ENCODE assay signal across 10 mouse cellular contexts in the genomic region with DNA sequence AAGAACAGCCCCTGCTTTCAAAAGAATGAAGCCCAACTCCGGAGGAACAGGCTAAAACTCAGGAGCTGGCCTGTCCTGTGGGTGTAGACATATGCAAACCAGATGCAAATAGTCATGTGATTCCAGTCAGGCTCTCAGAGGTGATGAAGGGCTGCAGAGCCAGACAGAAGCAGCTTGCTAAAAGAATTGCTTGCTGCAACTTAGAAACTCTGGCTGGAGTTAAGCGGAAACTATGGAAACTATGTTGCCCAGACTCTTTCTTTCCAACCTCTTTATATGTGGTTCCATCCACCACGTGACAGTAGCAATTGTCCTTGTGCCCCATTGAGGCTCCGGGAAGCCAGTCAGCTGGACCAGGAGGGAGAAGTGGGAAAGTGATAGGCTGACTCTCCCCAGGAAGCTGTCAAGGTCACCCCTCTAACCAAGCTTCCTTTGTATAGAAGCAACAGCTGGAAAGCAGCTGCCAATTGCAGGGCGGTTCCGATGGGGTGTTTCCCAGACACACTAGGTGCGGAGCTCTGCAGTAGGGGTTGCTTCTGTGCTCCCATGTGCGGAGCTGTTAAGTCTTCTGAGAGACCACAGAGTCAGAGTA. TPM values are rescaled to one million over a fixed set of nuclear protein-coding genes. Genes with fewer than 3 reads are reported as not detected.
A peak's percentile ranks its signal among the peaks of the same experiment; 100 is the strongest.
DNase-seq lines count a peak whose midpoint lies in the region; ATAC-seq and TF ChIP-seq lines count a peak whose summit lies in the region.
"Had no signal": no experiment of that assay in that cellular context is flagged by ENCODE, and none has a peak within 500 bp of the region (broad histone marks: within the 10 kb centered on the region; RNA-seq: fewer than 3 reads in every experiment).

No protein-coding gene starts in this region.

- no peaks in the 10 kb centered on the region for H3K36me3 ChIP-seq in heart, embryonic 13.5 days
- no peaks in the 10 kb centered on the region for H3K36me3 ChIP-seq in forebrain, embryonic 16.5 days (ENCODE audit: control insufficient read depth, insufficient read depth)
- H3K36me3 ChIP-seq in kidney, postnatal 0 days (ENCODE audit: insufficient read depth, low read length): no peaks in the 10 kb centered on the region
- no peaks in the 10 kb centered on the region for H3K36me3 ChIP-seq in neural tube, embryonic 11.5 days (ENCODE audit: control insufficient read depth, insufficient read depth, low read length)
- H3K36me3 ChIP-seq: liver, embryonic 13.5 days had no signal

- peak overlapping the region; percentile 92 for H3K27ac ChIP-seq in heart, embryonic 13.5 days (replicated peaks)
- H3K27ac ChIP-seq in forebrain, embryonic 16.5 days (ENCODE audit: low read length): no peak overlapping the region
- H3K27ac ChIP-seq in kidney, postnatal 0 days: peak overlapping the region; percentile 77
- peak overlapping the region; percentile 11; the same call in 1 of the 2 replicates for H3K27ac ChIP-seq in neural tube, embryonic 11.5 days (ENCODE audit: low read depth, low read length)
- H3K27ac ChIP-seq: liver, embryonic 13.5 days had no signal

- TF ChIP-seq CTCF in kidney, postnatal 0 days (IDR thresholded peaks at IDR 0.05; ENCODE audit: low read depth): no peak

- H3K4me1 ChIP-seq in heart, embryonic 13.5 days: peaks cover 25% of the 10 kb centered on the region
- peaks cover 5% of the 10 kb centered on the region; the same call in 1 of the 2 replicates for H3K4me1 ChIP-seq in forebrain, embryonic 16.5 days (replicated peaks; ENCODE audit: control insufficient read depth, insufficient read depth, low read length)
- H3K4me1 ChIP-seq in kidney, postnatal 0 days (replicated peaks; ENCODE audit: insufficient read depth, low read length): no peaks in the 10 kb centered on the region
- peaks cover 10% of the 10 kb centered on the region for H3K4me1 ChIP-seq in neural tube, embryonic 11.5 days (ENCODE audit: control insufficient read depth, insufficient read depth, low read length)
- H3K4me1 ChIP-seq: liver, embryonic 13.5 days had no signal

- 2% methylated on average over 8 of the region's 8 CpGs for WGBS in heart, embryonic 13.5 days
- 13% methylated on average over 8 of the region's 8 CpGs for WGBS in forebrain, embryonic 16.5 days
- WGBS in kidney, postnatal 0 days: 5% methylated on average over 8 of the region's 8 CpGs
- WGBS in neural tube, embryonic 11.5 days: 2% methylated on average over 8 of the region's 8 CpGs

- H3K9ac ChIP-seq in heart, embryonic 13.5 days: peak overlapping the region; percentile 60
- H3K9ac ChIP-seq in forebrain, embryonic 16.5 days (replicated peaks; ENCODE audit: low read depth, low read length): no peak overlapping the region
- 0 out of 2 replicates have a peak overlapping the region, but pooled peaks have one; percentile 2 for H3K9ac ChIP-seq in kidney, postnatal 0 days (ENCODE audit: low read depth, low read length)
- no peak overlapping the region for H3K9ac ChIP-seq in neural tube, embryonic 11.5 days (ENCODE audit: low read length)
- H3K9ac ChIP-seq: liver, embryonic 13.5 days had no signal

- no peak for DNase-seq in heart, adult 9 months (ENCODE audit: low spot score in 2 of 2)
- DNase-seq in kidney, postnatal 0 days (ENCODE audit: low spot score): peak; percentile 87
- peak; percentile 48 for DNase-seq in neural tube, embryonic 11.5 days (ENCODE audit: low spot score)
- DNase-seq in gastrocnemius, postnatal 4 days (ENCODE audit: low spot score in 2 of 2): no peak
- no peak for DNase-seq in urinary bladder, postnatal 36 days (ENCODE audit: low spot score in 2 of 2)
- DNase-seq: liver, embryonic 13.5 days had no signal

- H3K27me3 ChIP-seq in heart, embryonic 13.5 days (replicated peaks): no peaks in the 10 kb centered on the region
- H3K27me3 ChIP-seq in forebrain, embryonic 16.5 days (replicated peaks; ENCODE audit: control insufficient read depth, insufficient read depth, low read length): no peaks in the 10 kb centered on the region
- no peaks in the 10 kb centered on the region for H3K27me3 ChIP-seq in kidney, postnatal 0 days (ENCODE audit: insufficient read depth, low read length)
- H3K27me3 ChIP-seq in neural tube, embryonic 11.5 days (ENCODE audit: control insufficient read depth, insufficient read depth, low read length): no peaks in the 10 kb centered on the region

- peak; percentile 65; the same call in 1 of the 2 replicates for ATAC-seq in heart, embryonic 13.5 days (ENCODE audit: extremely low read depth, insufficient number of reproducible peaks, low FRiP score, low TSS enrichment)
- ATAC-seq in forebrain, embryonic 16.5 days: peak; percentile 52; the same call in 1 of the 2 replicates
- ATAC-seq in kidney, postnatal 0 days (replicated peaks; ENCODE audit: low FRiP score, low read depth): peak; percentile 87
- no peak for ATAC-seq in neural tube, embryonic 11.5 days (ENCODE audit: insufficient read depth, low FRiP score, low TSS enrichment)
- ATAC-seq in megakaryocyte progenitor cell, adult 5-6 weeks (replicated peaks; ENCODE audit: poor library complexity): no peak

- peak overlapping the region; percentile 22 for H3K4me3 ChIP-seq in heart, embryonic 13.5 days
- no peak overlapping the region for H3K4me3 ChIP-seq in forebrain, embryonic 16.5 days (replicated peaks; ENCODE audit: low read length)
- no peak overlapping the region for H3K4me3 ChIP-seq in kidney, postnatal 0 days (replicated peaks; ENCODE audit: low read depth, low read length)
- no peak overlapping the region for H3K4me3 ChIP-seq in neural tube, embryonic 11.5 days (ENCODE audit: low read depth, low read length)
- H3K4me3 ChIP-seq: liver, embryonic 13.5 days had no signal

- H3K4me2 ChIP-seq in heart, embryonic 13.5 days: peak overlapping the region; percentile 60
- H3K4me2 ChIP-seq in forebrain, embryonic 16.5 days (ENCODE audit: low read length): no peak overlapping the region
- peak overlapping the region; percentile 1; the same call in 1 of the 2 replicates for H3K4me2 ChIP-seq in kidney, postnatal 0 days (ENCODE audit: low read length)
- peak overlapping the region; percentile 10; the same call in 1 of the 2 replicates for H3K4me2 ChIP-seq in neural tube, embryonic 11.5 days (ENCODE audit: low read depth)
- H3K4me2 ChIP-seq: liver, embryonic 13.5 days had no signal

- H3K9me3 ChIP-seq in heart, embryonic 13.5 days: peaks cover 5% of the 10 kb centered on the region
- no peaks in the 10 kb centered on the region for H3K9me3 ChIP-seq in forebrain, embryonic 16.5 days (ENCODE audit: control insufficient read depth, low read length)
- no peaks in the 10 kb centered on the region for H3K9me3 ChIP-seq in kidney, postnatal 0 days (replicated peaks; ENCODE audit: low read length)
- no peaks in the 10 kb centered on the region for H3K9me3 ChIP-seq in neural tube, embryonic 11.5 days (ENCODE audit: control insufficient read depth, low read length)
- H3K9me3 ChIP-seq: liver, embryonic 13.5 days had no signal

RNA-seq across cellular contexts. Expression of a gene that starts 8.0 kb away (rescaled TPM):
- 8.6 and 10.4 TPM in 2 replicates for polyA plus RNA-seq in heart, embryonic 13.5 days (2015; fragmentation: Nextera tagmentation; extraction: Ambion mirVana)
- 17.1 and 21.2 TPM in 2 replicates for polyA plus RNA-seq in forebrain, embryonic 16.5 days (2015; fragmentation: Nextera tagmentation; extraction: Ambion mirVana)
- polyA plus RNA-seq in kidney, postnatal 0 days (2015; fragmentation: Nextera tagmentation; extraction: Ambion mirVana): 10.2 and 10.3 TPM in 2 replicates
- 25.4 and 26.7 TPM in 2 replicates for polyA plus RNA-seq in neural tube, embryonic 11.5 days (2014; fragmentation: Nextera tagmentation; extraction: Ambion mirVana)
- 10 to 100 TPM; 27.4 to 28.8 TPM for total RNA-seq in gastrocnemius, postnatal 4 days (2021)
- not detected in 2 replicates for total RNA-seq in megakaryocyte progenitor cell, adult 5-6 weeks (2015)
- 1.1 TPM in 1 of 2 replicates, not detected in the other for total RNA-seq in megakaryocyte progenitor cell, adult 5-6 weeks (2017)
- total RNA-seq: MEL had no signal

RNA-seq across cellular contexts. Expression of a gene that starts 39.3 kb away (rescaled TPM):
- not detected in 2 replicates for polyA plus RNA-seq in heart, embryonic 13.5 days (2015; fragmentation: Nextera tagmentation; extraction: Ambion mirVana)
- polyA plus RNA-seq in forebrain, embryonic 16.5 days (2015; fragmentation: Nextera tagmentation; extraction: Ambion mirVana): not detected in 2 replicates
- not detected in 2 replicates for polyA plus RNA-seq in kidney, postnatal 0 days (2015; fragmentation: Nextera tagmentation; extraction: Ambion mirVana)
- not detected in 2 replicates for polyA plus RNA-seq in neural tube, embryonic 11.5 days (2014; fragmentation: Nextera tagmentation; extraction: Ambion mirVana)
- total RNA-seq in gastrocnemius, postnatal 4 days (2021): not detected
- not detected in 2 replicates for total RNA-seq in megakaryocyte progenitor cell, adult 5-6 weeks (2015)
- total RNA-seq in megakaryocyte progenitor cell, adult 5-6 weeks (2017): not detected in 2 replicates
- total RNA-seq: MEL had no signal
- polyA plus RNA-seq: liver, embryonic 13.5 days had no signal

Comparison
In these comparisons a context has a peak if more than half of its experiments do, and no peak if none do; other contexts are left out.
1. ATAC-seq: peak in heart, embryonic 13.5 days (single experiment), forebrain, embryonic 16.5 days (single experiment) and kidney, postnatal 0 days (single experiment); none in neural tube, embryonic 11.5 days (single experiment) and megakaryocyte progenitor cell, adult 5-6 weeks (single experiment).
2. H3K9ac ChIP-seq: peak in heart, embryonic 13.5 days (single experiment) and kidney, postnatal 0 days (single experiment); none in forebrain, embryonic 16.5 days (single experiment) and neural tube, embryonic 11.5 days (single experiment).
3. DNase-seq: peak in kidney, postnatal 0 days (single experiment) and neural tube, embryonic 11.5 days (single experiment); none in heart, adult 9 months (0 of 2), gastrocnemius, postnatal 4 days (0 of 2) and urinary bladder, postnatal 36 days (0 of 2).